Mouse (Mus musculus) spleen, adult 2 months (tissue): ENCODE measurements around the gene Wnt10b.

Experiments
- CTCF ChIP-seq: fragments of 200-500 bp; IDR thresholded peaks from 2 replicates; pipeline ENCODE4 v1.5.1; 2011; ENCODE audit warnings: mild to moderate bottlenecking, inconsistent platforms; ENCODE audit not compliant: insufficient read depth, insufficient read length, insufficient replicate concordance; ENCODE audit errors: extremely low read depth
- POLR2A ChIP-seq: fragments of 200-500 bp; IDR thresholded peaks from 2 replicates; pipeline ENCODE4 v1.6.1; 2011; ENCODE audit warnings: low read depth, low read length, inconsistent platforms

GRCm38 (mm10) chr15:98780075-98780474 is 2.1 kb upstream of the Wnt10b start:
- TF ChIP-seq POLR2A (no peak), CTCF (no peak)
